Mouse (Mus musculus) adrenal gland, postnatal 36 days (tissue): ENCODE measurements around the gene Uhrf1bp1. TPM values are rescaled to one million over a fixed set of nuclear protein-coding genes. Genes with fewer than 3 reads are reported as not detected.

Experiments used
- DNase-seq, 2 experiments: peaks; one replicate each; pipeline ENCODE4 v3.0.0; 2021; ENCODE audit warnings: mixed read lengths in 1 of 2
- total RNA-seq, 2 experiments: library from RNA; stranded (reverse); gene quantifications; 2 replicates each; pipeline ENCODE4 v1.2.3; 2021

Uhrf1bp1 gene
- total RNA-seq, 2 experiments from 2014 or later, result 26.8 to 33.4 TPM

DNA sequence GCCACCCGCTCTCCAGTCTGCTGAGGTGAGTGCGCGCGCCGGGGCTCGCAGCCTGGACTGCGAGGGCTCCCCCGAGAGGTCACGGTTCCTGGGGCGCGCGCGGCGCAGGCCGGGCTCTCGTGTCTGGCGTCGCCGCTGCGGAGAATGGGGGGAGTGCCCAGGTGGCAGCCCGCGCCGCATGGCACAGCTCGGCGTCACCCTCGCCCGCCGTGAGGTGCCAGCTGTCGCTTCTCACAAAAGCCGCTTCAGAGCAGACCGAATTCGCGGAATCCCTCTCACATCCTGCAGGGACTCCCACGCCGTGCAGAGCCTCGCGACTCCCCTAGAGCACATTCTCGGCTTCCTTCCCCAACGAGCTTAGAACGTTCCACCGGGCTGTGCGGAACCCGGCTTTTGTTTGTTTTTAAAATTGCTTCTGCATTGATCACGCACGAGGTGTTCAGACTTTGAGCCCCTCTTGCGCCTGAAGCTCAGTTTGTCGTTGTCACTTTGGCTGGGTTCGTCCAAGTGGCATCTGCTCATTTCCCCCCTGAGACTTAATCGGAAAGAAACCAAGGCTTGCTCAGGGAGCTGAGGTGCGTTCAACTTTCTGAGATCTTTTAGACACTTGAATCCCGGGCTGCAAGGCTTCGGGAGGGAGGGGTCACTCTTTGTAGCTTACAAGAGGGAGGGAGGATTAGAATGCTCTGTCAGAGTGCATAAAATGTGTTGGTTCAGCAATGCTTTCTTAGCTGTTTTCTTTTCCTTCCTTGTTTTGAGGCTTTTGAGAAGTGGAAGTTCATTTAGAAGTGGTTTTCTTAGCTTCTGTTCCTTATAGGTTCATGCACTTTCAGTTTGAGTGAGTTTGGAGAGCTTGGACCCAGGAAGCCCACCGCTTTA lies 53.6 kb downstream of the Uhrf1bp1 start, which contains the start of gene Taf11:
Gene Taf11 (minus strand): TSS at position 223 of the 879 bp plus-strand sequence.
- DNase-seq, result peak; percentile 67 to 78

DNA sequence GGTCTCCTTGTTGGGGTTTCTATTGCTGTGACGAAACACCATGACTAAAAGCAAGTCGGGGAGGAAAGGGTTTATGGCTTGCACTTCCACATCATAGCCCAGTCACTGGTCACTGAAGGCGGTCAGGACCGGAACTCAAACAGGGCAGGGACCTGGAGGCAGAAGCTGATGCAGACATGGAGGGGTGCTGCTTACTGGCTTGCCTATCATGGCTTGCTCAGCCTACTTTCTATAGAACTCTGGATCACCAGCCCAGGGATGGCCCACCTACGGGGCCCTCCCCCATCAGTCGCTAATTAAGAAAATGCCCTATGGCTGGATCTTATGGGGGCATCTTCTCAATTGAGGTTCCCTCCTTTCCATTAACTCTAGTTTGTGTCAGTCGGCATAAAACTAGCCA lies 55.1 kb downstream of the Uhrf1bp1 start:
- no peak for DNase-seq

DNA sequence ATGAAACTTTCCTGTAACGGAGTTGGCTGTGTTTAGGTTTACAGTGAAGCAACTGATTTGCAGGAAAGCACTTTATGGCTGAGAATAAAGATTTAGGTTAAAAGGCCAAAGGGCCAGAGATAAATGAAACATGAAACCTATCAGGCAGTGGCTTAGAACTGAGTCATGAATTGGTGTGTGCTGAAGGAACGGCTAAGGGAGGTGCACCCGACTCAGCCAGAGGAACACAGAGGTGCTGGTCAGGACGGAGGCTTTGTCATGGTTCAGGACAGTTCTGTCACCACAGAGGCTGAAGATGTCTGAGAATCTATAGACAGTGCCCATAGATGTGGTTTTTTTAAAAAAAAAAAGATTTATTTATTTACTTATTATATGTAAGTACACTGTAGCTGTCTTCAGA lies 58.5 kb downstream of the Uhrf1bp1 start:
- DNase-seq, result no peak

DNA sequence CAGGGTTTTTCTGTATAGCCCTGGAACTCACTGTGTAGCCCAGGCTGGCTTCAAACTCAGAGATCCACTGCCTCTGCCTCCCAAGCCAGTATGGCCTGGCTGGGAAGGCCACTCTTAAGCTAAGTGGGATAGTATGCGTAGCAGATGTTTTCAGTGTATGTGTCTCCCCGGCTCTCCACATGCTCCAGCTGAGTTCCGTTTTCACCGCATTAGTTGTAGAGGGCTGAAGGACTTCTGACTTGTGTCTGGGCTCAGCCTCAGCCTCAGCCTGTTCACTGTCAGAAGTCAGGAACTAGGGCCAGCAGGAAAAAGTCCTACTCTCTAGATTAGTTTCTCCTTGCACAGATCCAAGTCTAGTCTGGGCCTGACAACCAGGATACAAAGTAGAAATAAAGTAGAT lies 60.1 kb downstream of the Uhrf1bp1 start:
- DNase-seq, result no peak

DNA sequence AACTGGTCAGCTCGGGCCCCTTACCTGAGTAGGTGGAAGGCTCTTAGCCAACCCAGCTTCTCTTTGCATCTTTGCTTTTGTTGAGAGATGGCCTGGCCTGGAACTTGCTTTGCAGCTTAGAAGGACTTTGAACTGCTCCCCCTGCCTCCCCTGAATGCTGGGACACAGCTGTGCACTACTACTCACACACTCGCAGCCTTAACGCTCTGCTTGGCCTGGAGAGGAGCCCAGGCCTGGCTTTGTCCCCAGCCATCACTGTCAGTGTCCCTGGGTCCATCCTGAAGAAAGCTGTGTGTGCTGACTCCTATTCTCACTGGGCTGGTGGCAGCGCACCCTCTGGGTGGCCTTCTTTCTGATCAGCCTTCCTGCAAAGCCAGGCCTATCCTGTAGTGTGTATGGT lies 64.4 kb downstream of the Uhrf1bp1 start:
- DNase-seq, result no peak

DNA sequence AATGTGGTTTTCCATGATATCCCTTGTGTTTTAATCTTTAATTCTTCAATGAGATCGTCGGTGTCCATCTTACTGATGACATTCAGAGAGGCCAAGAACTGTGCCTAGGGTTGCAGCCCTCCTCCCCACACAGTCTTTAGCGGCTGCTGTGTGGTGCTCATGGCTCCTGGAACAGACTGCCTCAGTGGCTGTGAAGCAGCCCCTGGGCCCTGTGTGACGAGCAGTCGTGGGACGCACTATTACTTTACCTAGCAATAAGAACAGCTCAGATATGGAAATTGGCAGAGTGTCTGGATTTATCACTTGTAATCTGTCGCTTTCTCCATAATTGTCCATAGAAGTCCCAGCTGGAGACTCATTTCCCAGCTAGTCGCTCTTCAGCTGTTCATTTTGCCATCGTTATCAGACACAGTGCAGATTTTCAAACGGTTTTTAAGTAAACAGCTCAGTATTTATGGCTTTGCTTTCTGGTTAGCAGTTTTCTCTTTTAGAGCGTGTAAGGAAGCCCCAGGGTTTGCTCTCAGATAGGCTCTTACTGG lies 66.0 kb downstream of the Uhrf1bp1 start:
- no peak for DNase-seq

DNA sequence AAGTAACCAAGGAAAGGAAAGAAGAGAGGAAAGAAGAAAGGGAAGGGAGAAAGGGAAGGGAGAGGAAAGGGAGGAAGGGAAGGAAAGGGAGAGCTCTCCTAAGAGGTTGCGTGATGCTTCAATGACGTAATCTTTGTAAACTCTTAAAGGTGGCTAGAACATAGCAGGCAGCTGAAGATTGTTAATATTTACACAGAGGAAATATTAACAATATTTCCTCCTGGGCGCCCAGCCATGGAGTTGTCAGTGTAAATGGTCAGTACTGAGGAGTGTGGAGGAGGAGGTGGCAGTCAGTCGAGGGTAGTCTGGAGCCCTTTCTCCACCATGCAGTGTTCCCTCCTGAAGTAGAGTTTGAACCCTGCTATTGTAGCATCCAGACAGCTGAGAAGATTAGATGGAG lies 68.8 kb downstream of the Uhrf1bp1 start:
- DNase-seq, result no peak

DNA sequence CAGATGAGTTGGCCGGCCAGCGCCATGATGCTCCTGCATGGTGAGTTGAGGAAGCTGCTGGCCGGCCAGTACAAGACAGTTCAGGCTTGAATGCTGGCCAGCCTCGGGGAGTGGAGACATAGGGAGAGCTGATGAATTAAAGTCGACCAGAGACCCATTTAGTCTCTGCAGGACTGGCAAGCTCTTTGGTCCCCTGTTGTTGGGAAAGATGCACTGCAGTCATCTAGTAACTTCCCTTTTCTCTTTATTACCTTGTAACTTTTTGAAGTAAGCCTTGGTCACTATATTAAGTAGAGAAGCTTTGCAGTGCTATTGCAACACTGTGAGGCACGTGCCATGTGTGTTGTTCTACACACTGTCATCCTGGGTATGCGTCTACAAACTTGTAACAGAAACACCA lies 69.3 kb downstream of the Uhrf1bp1 start:
- no peak for DNase-seq

DNA sequence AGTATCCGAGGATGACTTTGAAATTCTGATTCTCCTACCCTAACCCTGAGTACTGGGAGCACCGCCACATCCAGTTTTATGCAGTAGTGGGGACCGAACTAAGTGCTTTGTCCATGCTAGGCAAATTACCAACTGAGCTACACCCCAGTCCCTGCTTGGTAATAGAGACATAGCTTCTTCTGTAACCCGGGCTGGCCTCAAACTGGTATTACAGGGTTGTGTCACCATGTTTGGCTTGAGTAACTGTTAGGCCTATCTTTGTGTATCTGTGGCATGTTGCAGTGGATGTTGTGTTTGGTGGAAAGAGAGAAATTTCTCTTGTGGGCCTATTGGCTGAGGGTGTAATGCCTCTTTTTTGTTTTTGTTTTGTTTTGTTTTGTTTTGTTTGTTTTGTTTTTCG lies 74.0 kb downstream of the Uhrf1bp1 start:
- no peak for DNase-seq

DNA sequence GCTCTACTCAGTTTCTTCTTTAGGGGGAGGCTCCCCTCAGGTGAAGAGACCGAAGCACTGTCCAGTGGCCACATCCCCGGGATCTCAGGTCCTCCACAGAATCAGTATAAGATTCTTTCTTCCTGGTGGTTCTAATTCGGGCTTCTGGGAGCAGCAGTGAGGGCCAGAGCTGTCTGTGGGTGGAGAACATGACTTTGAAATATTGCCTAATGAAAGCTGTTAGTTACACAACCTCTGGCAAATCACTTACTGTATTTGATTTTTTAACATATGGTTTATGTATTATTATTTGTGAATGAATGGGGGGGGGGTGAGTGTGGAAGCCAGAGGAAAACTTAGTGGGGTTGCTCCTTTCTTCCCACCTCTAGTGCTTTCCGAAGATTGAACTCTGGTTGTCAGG lies 75.6 kb downstream of the Uhrf1bp1 start:
- DNase-seq, result no peak

DNA sequence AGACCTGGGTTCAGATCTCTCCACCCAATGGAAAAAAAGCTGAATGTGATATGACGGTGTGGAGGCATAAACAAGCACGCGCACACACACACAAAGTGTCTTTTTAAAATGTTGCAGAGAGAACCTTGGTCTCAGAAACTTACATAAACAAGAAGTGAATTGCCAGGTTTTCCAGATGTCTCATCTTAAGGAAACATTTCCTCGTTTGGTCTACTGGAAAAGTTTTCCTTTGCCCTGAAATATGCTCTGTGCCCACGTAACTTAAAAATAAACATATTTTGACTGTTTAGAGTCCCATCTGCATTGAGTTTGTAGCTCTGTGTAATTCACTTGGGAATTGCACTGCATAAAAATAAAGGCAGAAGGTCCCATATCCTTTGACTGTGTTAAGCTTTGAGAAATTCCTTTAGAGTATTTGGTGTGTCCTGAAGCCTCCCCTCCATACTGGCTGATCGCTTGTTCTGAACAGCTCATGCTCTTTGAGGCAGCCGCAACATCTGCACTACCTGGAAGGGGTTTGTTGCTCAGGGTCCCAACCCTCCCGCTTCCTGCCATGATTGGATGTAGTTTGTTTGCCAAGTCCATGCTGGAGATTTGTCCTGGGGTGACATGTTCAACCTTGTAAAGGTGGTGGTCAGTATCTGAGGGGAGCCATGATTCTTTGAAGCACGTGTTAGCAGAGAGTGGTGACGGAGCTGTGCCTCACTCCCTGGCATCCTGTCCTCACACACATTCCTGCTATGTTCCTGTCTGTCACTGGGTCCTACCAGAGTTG lies 78.1 kb downstream of the Uhrf1bp1 start:
- DNase-seq, result no peak

DNA sequence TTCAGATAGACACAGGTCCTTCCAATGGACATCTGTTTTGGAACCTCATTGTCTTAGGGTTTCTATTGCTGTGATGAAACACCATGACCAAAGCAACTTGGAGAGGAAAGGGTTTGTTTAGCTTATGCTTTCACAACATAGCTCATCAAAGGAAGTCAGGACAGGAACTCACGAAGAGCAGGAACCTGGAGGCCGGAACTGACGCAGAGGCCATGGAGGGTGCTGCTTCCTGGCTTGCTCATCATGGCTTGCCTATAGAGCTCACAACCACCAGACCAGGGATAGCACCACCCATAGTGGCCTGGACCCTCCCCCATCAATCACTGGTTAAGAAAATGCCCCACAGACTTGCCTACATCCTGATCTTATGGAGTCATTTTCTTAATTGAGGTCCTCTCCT lies 78.8 kb downstream of the Uhrf1bp1 start:
- DNase-seq, result no peak

DNA sequence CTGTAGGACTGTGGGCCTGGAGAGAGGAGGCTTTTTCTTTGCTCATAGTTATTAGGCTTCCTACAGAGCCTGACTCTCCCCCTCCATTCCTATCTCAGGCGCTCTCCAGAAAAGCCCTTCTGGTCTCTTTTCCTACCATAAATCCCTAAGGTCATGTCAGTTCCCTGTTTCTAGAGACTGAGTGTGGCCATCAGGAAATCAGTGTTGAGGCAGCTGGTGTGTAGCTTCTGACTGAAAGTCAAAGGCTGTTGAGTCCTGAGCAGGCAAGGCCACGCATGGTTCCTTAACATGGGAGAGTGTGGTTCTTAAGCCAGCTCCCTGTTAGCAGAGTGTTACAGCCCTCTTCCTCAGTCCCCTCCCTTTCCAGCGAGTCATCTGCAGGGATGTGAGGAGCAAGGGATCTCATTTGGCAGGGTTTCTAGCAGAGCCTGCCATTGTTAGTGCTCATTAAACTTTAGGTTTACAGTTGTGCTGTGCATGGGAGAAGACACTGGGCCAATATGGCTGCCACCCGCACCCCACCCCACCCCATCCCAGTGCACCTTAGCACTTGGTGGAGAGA lies 80.9 kb downstream of the Uhrf1bp1 start:
- no peak for DNase-seq

DNA sequence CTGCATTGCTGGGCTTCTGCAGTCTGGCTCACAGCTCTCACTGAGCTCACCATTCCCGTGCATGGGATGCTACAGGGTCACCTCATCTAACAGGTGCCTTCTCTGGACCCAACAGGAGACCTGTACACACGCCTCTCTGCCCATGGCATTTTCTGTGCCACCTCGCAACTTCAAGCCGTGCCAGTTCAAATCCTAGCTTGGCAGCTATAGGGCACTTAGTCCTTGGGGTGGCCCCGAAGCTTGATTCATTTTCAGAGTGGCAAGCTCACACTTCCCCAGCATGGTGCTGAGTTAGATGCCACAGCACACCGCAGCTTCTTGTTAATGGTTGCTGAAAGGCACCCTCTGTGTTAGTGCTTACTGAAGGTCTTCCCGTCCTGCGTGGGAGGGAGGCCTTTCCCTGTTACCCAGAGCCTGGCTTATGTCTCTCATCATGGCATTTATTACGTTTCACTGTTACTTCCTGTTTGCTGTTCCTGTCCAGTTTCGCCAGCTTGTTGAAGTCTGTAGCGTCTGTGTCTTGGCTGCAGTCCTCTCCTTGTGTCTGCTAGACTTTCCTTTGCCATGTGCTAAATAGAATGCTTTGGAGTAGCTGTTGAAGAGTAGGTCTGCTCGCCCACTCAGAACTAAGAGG lies 82.0 kb downstream of the Uhrf1bp1 start:
- peak in 1 of 2 experiments; percentile 16 for DNase-seq

DNA sequence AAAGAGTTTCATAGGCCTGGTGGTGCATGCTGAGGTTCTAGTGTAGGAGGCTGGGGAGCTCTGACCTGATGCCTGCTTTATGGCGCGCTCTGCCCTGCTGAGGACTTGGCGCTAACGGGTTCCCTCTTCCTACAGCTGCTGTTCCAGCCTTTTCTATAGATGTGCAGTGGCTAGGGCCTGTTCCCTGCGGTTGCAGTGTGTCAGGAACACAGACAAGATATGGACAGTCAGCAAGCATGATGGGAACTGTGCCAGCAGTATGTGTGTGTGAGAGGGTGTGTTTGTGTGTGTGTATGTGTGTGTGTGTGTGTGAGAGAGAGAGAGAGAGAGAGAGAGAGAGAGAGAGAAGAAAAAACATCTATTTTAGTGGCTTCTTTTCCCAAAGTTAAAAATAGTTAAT lies 82.8 kb downstream of the Uhrf1bp1 start:
- DNase-seq, result no peak

DNA sequence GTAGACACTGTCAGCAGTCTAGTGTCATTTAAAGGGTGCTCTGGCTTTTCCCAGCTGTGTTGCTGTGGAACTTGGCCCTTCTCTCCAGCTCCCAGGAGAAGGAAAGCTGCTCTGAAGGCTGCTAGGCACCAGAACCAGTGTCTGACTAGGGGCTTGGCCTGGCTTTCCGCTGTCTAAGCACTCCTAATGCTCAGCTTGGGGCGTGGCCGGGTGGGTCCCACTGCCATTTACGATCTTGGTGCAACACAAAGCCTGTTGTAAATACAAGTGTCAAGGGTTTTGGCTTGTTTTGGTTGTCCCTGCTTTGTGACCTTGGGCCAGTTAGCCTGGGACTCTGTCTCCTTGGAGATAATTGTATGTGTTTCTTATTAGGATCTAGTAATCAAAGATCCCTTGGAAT lies 84.1 kb downstream of the Uhrf1bp1 start:
- peak in 1 of 2 experiments; percentile 22 for DNase-seq

DNA sequence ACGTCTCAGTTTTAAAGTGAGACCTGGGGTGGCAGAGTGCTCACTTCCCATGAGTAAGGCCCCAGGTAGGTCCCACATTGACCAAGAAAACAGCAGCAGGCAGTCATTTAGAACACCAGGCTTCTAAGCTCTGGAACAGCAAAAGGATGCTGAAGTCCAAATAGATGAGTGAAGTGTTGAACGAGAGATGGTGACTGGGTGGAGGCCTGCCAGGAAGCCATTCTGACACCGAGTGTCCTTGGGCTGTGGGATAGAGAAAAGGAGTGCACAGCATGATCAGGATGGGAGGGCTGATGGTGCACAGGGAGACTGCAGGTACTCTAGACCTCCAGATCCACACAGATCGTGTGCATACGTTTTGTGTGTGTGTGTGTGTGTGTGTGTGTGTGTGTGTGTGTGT lies 84.9 kb downstream of the Uhrf1bp1 start:
- peak; percentile 39 to 49 for DNase-seq

DNA sequence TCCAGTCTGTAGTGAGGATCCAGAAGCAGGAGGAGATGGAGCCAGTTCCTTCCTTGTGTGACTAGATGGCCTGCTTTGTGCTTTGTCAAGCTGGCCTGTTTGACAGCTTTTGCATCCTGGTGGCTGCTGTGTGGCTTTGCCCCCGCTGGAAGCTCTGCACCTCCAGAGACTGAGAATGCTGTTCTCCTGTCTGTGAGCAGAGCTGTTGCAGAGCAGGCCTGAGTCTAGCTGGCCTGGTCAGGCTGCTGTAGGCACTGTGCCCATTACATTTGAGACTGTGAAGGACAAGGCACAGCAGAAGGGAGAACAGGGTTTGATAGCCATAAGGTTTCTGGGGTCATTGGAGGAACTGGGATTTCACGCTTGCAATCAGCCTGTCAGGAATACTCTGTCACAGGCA lies 85.5 kb downstream of the Uhrf1bp1 start:
- DNase-seq, result peak; percentile 38 to 44

DNA sequence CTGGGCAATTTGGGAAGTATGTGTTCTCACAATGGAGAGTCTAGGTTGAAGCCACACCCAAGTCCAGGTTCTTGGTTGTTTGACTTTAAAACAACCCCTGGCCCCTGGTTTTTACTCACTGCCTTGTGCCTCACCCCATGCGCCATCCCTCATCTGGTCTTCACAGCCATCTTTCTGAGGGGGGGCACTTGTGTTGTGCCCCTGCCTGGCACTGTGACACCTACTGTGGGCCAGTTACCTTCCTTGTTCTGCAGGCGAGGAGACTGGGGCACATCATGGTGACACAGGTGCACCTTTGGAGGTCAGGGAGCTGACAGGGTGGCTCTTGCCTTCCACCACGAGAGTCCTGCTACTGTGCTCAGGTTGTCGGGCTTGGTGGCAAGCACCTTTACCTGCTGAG lies 85.9 kb downstream of the Uhrf1bp1 start:
- DNase-seq, result no peak

DNA sequence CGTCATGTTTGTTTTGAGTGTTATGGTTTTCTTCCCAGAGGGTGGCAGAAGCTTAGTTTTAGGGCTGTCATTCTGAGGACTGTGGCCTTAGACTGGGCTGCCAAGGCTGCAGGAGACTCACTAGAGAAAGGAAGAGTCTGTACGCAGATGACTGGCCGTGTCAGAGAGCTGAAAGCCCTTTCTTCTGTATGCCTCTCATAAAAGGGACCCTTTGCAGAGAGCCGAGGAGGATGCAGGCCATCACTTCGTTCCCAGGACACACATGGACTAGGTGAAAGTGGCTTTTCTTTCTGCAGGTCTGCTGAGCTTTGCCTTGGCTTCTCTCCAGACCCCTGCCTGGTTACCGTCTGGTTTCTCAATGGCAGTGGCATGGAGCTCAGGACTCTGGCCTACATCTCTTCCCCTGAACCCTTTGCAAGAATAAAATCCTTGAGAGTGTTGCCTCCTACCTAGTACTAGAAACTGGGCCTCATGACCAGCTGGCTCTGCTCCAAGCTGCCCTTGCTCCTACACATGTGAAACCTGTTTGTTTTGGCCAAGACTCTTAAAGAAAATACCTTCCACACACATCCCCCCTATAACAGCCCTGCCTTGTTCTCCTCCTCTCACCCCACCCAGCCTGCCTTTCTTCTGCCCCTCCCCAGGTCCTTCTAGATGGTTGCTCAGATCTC lies 89.4 kb downstream of the Uhrf1bp1 start:
- DNase-seq, result peak; percentile 62 to 71

DNA sequence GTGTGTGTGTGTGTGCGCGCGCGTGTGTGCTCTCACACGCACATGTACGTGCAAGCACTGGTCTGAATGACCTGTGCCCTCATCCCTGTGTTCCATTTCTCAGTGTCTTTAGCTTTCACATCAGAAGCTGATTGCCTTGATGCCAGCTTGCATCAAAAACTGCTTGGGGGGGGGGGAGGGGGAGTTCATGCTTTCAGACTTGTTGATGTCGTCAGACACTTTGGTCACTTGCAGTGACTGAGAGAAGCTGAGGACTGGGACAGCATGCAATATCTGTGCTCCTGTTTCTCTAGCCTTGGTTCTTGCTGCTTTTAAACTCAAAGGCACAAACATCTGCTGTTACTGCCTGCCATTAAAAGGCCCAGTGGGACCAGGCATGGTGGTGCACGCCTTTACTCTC lies 90.1 kb downstream of the Uhrf1bp1 start:
- no peak for DNase-seq

DNA sequence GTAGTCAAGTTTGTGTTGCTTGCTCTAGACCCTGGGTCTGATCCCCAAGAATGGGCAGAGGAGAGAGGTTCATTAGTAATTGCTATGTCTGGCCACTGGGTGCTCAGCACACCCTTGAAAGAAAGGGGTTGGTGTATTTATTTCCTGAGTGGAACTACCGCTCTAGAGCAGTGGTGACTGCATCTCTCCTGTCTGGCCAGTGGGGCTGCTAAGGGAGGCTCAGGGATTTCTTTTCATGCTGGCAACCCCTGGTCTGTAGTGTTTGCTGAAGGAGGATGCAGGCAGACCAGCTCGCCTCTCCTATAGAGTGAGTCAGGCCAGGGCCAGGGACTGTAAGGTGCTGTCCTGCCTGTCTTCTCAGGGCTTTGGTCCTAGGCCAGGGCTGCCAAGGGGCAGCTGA lies 90.9 kb downstream of the Uhrf1bp1 start:
- no peak for DNase-seq
